Mouse (Mus musculus) lung, postnatal 14 days (tissue): ENCODE data around the gene Dtx4.

Experiments
- DNase-seq: peaks from one replicate; pipeline ENCODE4 v3.0.0; 2021

The Dtx4 gene

GRCm38 (mm10) chr19:12465530-12466144, 35.6 kb downstream of the Dtx4 start:
- DNase-seq = no peak

GRCm38 (mm10) chr19:12464674-12465073, 36.6 kb downstream of the Dtx4 start:
- DNase-seq = no peak

- no peak for DNase-seq
Measured at GRCm38 (mm10) chr19:12464127-12464526, 37.1 kb downstream of the Dtx4 start.

GRCm38 (mm10) chr19:12463722-12464035, 37.6 kb downstream of the Dtx4 start:
- DNase-seq = peak; percentile 74

- no peak for DNase-seq
Measured at GRCm38 (mm10) chr19:12462851-12463721, 38.2 kb downstream of the Dtx4 start.

GRCm38 (mm10) chr19:12460282-12461249, 40.7 kb downstream of the Dtx4 start, which contains the start of gene Mpeg1:
TSS of gene Mpeg1 (plus strand) at chr19:12460779.
- no peak for DNase-seq

GRCm38 (mm10) chr19:12459516-12459915, 41.7 kb downstream of the Dtx4 start:
- DNase-seq = no peak

- DNase-seq = no peak
Measured at GRCm38 (mm10) chr19:12457401-12458066, 43.7 kb downstream of the Dtx4 start.

- no peak for DNase-seq
Measured at GRCm38 (mm10) chr19:12445014-12445413, 56.2 kb downstream of the Dtx4 start.

- DNase-seq = no peak
Measured at GRCm38 (mm10) chr19:12442560-12442959, 58.7 kb downstream of the Dtx4 start.

GRCm38 (mm10) chr19:12440103-12440725, 61.0 kb downstream of the Dtx4 start:
- DNase-seq = no peak

- DNase-seq = no peak
Measured at GRCm38 (mm10) chr19:12439581-12439980, 61.7 kb downstream of the Dtx4 start.

- no peak for DNase-seq
Measured at GRCm38 (mm10) chr19:12435750-12436524, 65.3 kb downstream of the Dtx4 start.

GRCm38 (mm10) chr19:12435011-12435416, 66.2 kb downstream of the Dtx4 start:
- DNase-seq = no peak

- peak; percentile 47 for DNase-seq
Measured at GRCm38 (mm10) chr19:12433033-12433432, 68.2 kb downstream of the Dtx4 start.

- DNase-seq = no peak
Measured at GRCm38 (mm10) chr19:12427605-12428004, 73.6 kb downstream of the Dtx4 start, which contains the start of gene Pfpl. TSS of gene Pfpl (plus strand) at chr19:12427905.

GRCm38 (mm10) chr19:12427101-12427500, 74.2 kb downstream of the Dtx4 start:
- no peak for DNase-seq

- no peak for DNase-seq
Measured at GRCm38 (mm10) chr19:12421680-12422079, 79.6 kb downstream of the Dtx4 start.

- DNase-seq = no peak
Measured at GRCm38 (mm10) chr19:12420555-12420954, 80.7 kb downstream of the Dtx4 start.

GRCm38 (mm10) chr19:12418312-12418711, 82.9 kb downstream of the Dtx4 start:
- no peak for DNase-seq

GRCm38 (mm10) chr19:12417361-12417760, 83.9 kb downstream of the Dtx4 start, which contains the start of gene Olfr1441:
TSS of gene Olfr1441 (plus strand) at chr19:12417433.
- no peak for DNase-seq
